Mouse (Mus musculus) frontal cortex, postnatal 10 days (tissue): ENCODE measurements at regions not wholly inside any gene's neighbourhood (a gene's known extent, or its start where the extent isn't known, plus 50 kb on each side); places are given as distances from the start of the nearest gene placed in this dataset.
"Not testable (repeated sequence)": the region's sequence is repeated elsewhere in the genome, so short reads cannot be mapped to it uniquely, and the experiment has no call there.

Experiments
- DNase-seq, 2 experiments: peaks; one replicate each; pipeline ENCODE4 v3.0.0; 2022; ENCODE audit warnings: low spot score in 2 of 2, mixed read lengths in 1 of 2

DNA sequence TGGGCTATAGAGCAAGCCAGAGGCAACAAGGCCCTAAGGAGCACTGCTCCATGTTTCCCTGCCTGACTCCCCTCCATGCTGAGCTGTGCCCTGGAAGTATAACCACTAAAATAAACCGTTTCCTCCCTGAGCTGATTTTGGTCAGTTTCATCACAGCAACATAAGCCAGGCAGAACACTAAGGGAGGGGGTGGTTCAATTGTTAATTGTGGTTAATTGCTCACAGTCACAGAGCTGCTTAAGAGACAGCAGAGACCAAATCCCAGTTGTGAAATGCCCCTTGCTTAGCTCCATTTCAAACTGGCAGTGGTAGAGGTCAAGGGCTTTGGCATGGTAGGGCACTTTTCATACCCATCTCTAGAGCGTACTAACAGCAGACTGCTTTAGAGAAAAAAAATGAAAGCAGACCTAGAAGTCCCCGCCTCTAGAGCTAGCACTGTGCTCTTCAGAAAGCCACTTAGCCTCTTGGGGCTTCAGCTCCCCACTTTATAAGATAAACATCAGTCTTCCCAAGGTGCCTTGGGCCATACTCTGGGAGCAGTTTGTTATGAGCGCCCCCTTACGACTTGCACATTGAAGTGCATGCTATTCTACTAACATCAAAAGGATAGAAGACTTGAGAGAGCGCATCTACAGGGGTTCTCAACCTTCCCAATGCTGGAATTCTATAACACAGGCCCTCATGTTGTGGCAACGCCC, 380.3 kb upstream of the Zfp703 start:
- no peak for DNase-seq

DNA sequence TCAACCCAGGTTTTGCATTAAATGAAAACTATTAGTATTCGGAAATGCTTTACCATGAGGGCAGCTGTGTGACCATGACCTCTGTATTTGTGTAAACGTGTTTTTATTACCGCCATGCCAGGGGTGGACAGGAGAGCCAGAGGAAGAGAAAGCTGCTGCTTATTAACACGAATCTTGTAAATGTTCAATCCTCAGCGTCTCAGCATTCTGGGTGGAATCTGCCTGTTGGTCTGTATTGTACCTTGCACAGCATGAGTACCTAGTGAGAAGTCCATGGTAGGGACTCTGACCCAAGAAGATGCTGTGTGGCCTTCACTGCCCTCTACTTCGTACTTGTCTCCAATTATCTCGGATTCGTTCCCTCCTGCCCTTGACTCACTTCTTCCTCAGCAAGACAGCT, 378.6 kb upstream of the Zfp703 start:
- DNase-seq: no peak

DNA sequence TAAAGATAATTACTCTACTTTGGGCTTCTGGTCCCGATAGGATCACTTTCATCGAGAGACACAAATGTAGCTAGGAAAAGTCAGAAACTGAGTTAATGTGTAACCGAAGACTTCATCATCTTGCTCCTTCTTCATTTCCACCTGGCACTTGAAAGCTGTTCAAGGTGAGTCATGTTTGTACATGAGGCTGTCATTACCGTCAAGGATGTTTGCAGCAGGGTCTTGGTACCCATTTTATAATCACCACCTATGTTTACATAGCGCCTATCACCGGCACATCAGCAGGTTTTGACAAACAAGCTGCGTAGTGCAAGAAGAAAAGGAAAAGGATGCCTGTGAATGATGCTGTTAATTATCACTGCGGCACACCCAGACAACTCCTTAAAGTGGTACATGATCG, 377.0 kb upstream of the Zfp703 start:
- no peak for DNase-seq

DNA sequence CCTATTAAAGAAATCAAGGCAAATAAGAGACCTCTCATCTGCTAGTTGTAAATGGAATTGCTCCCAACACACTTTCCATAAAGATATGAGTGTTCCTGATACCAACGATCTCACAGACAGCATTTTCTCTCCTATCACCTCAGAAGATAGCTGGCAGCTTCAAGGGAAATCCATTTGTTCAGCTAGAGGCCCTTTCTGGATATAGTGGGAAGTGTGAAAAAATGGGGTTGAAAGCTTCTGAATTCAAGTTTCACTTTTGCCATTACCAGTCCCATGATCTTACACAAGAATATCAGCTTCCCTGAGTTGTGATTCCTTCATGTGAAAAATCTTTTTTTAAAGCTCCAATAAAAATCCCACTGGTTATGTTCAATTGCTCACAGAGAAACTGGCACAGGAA, 369.1 kb upstream of the Zfp703 start:
- DNase-seq: no peak

DNA sequence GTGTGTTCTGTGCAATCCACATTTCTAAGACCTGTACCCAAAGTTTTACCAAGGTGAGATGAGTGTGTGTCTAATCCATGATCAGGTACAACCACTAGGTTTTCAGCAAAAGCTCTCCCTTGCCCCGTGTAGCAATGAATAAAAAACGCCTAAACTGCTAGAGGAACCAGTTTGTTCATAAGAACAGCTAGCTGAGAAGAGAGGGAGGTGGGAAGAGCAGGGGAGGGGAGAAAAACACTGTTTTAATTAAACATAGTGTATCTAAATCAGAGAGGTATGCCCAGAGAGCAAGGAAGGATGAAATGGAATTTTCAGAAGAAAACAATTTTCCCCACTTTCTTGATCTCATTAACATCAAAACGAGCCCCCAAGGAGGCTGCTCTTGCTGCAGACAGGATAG, 368.5 kb upstream of the Zfp703 start:
- DNase-seq: no peak

DNA sequence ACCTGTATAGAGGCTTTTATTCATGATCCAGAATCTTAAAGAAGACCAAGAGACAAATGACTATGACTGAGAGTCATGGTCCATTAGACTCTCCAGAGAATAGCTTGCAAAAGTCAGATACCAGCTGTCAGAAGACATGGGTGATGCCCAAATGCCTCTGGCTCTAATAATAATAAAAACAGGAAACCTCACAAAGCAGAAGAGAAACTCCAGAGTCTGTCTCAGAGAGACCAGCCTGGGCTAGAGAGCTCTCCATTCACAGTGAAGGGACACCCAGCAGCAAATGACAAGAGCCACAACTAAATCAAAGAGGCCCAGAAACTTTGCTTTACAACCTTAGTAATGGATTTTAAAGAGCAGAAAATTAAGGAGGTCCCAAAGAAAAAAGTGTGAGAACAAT, 365.0 kb upstream of the Zfp703 start:
- no peak for DNase-seq

DNA sequence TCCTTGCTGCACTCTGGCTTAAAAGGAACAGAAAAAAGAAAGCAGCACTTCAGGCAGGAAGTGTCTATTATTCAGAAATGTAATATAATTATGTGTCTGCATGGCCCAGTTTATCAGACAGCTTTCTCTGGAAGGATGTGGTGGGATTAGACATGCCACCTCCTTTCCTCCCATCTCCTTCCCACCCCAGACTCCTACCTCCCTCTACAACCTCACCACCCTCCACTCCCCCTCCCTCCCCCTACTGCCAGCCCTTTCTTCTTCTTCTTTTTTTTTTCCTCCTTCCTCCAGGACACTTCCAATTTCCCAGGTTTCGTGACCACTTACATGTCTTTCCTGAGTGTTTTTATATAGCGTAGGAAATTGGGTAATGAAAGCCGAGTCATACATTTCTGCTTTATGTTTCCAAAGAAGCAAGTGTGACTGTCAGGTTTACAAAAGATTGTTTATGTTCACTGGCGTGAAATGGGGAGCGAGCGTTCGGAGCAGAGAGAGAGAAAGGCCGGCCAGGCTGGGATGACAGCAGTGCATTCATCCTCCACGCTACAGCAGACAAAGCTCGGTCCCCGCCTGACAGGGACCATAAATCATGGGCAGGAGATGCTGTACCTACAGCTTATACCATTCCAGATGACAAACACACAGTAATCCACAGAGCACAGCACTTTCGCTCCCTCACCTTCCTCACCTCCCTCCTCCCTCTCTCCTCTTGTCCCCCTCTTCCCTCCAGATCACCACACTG, 354.6 kb upstream of the Zfp703 start:
- DNase-seq: no peak

DNA sequence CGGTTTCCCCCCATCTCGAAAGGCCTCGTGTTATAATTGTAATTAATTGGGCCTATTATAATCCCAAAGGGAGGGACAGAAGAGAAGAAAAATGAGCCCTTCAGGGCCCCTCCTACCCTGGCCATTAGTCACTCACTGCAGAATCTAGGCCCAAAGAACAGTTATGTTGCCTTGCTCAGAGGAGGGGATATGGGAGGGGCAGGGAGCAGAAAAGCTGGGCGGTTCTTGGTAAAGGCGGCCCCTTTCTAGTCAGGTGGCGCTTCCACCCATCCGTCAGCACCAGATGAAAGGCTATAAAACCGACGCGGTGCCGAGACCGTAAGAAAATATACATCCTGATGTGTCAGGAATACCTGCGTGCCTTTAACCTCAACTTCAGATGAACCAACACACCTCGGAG, 350.9 kb upstream of the Zfp703 start:
- DNase-seq: no peak

DNA sequence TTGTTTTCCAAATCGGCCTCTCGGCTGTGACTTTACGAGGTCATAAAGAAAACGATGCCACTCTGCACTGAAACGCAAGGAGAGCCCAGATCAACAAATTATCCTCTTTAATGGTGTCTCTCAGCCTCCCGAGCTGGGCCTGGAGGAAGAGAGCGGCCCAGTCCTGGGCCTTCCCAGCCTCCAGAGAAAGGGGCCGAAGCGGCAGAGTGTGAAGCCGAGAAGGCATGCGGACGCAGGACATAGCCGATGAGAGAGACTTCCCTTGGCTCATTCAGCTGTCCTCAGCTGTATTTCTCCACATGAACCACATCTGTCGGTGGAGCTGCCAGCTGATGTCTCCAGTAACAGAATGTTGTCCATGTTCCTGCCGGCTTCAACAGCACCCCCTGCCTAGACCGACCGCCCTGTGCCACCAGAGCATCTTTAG, 350.5 kb upstream of the Zfp703 start:
- no peak for DNase-seq

DNA sequence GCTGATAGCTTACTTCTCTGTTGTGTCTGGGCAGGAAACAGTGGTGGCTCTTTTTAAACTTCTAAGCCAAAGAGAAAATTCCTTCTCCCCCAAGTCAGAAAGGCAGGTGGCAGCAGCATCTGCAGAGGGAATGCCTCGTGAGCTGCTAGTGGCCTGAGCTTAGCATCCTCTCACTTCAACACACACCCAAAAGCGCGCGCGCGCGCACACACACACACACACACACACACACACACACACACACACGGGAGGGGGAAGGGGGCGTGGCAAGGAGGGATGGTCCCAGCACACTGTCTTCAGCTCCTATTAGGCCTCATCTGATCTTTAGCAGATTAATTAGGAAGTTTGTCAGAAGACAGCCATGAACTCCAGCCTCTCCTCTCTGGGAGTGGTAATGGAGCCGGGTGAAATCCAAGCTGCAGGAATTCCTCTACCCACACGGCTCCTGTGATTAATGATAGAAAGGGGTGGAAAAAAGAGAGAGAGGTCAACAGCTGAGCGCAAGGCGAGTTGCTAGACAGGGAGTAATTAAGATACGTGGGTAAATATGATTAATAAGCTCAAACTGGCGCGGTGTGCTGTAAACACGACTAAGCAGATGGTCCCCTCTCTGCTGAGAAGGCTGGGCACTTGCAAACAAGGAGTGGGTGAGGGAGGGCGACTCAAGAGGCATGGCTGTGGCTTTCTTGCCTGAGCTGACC, 349.8 kb upstream of the Zfp703 start:
- no peak for DNase-seq

DNA sequence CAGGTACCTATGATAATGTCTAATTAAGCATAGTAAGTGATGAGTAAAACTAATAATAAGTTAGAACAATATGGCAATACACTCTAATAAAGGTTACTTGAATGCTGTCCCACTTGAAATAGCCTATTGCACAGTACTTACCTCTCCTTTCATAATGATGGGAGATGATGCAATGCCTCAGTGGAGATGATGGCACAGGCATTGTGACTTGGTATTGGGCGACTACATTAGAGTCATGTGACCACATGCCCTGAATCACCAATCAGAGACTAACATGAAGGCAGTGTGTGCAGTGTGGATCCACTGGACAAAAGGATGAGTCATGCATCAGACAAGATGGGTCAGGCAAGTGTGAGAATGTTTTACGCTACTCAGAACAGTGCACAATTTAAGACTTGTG, 346.6 kb upstream of the Zfp703 start:
- DNase-seq: no peak

DNA sequence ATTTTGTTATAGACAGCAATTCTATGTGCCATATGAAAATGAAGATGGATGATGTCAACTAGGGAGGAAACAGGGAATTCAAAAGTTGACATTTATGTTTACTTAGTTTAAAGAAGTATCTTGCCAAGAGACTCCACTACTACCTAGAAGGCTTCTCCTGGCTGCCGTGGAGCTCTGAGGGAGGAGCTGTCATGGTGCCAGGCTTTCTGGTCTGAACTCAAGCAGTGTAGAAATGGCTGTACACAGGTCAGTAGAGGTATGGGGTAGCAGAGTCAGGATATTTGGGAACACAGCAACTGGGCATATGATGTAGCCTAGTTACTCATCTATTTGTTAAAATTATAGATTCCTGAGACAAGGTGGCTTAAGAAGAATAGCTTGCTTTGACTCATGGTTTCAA, 341.4 kb upstream of the Zfp703 start:
- DNase-seq: no peak

DNA sequence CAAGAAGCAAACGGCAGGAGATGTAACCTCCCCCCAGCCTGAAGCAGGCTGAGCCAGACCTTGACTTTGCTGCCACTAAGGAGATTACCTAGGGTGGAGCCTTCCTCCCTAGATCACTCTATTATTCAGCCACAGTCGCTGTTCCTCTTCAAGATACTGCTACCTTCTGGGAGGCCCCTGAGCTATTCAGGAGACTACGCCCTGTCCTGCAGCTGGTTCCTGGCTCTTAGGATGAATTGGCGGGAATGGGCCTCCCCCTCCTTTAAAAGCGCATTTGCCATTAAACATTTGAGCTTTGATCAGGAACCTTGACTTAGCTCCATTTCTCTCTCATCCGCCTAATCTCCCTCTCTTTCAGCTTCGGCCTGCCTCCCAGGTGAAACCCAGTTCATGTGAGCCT, 331.8 kb upstream of the Zfp703 start:
- DNase-seq: not testable (repeated sequence)

DNA sequence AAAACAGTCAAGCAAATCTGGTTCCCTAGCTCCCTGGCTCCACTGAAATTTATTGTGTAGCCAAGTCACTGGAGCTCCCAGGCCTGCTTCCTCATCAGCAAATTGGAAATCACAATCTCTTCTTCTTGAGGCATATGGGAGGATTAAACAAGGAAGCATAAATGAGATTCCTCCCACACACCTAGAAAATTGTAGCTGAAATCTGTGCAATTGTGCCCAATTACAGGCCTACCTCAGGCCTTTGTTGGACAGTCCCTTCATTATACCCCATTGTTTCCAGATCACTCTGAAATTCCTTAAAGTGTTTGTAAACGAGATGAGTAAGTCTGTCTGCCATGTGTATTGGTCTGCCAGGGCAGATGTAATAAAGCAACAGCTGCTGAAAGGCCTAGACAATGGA, 326.8 kb upstream of the Zfp703 start:
- no peak for DNase-seq

DNA sequence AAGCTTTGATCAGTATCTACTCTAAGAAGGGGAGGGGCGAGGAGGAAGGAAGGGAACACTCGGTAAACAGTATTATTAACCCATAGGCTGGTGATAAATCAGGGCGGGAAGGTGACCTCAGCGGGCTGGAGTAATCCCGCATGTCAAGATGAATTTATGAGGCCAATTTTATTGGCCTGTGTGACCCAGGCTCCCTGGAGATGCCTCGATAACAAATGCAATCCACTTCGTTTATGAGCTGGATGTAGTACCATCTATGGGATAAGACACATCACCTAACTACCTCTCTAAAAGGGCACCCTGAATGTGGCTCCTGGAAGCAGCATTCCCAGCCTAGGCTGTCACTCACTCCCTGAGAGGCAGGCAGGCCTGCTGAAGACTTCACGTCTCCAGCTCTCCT, 321.2 kb upstream of the Zfp703 start:
- DNase-seq: no peak

DNA sequence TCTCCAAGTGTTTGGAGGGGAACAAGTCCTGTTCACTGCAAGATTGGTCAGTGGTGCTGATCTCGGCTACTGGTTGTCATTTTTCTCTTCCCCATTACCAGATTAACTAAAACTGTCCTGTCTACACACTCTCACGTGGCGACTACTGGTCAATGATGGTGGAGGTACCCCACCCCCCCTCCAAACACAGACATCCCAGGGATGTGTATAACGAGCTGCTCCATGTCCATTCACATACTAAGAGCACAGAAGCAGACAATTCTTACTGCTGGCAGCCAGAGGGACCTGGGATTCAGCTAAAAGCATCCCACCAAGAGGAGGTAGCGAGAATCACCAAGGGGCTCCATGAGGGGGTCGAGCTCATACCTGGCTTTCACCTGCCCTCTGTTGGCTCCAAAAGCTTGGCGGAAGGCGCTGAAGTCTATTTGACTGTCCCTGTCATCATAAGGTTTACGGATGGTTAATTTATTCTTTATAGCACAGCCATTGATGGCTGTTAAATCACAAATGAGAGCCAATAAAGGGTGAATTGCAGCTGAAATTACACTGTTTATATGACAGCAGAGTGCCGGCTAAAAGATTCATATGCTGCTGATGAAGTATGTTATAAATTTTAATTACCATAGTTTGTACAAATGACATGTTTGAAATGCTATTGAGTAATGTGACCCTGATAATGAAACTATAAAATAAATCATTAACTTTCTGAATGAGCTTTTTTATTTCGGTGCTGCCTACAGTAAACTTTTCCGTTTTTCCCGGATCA, 320.6 kb upstream of the Zfp703 start:
- no peak for DNase-seq

DNA sequence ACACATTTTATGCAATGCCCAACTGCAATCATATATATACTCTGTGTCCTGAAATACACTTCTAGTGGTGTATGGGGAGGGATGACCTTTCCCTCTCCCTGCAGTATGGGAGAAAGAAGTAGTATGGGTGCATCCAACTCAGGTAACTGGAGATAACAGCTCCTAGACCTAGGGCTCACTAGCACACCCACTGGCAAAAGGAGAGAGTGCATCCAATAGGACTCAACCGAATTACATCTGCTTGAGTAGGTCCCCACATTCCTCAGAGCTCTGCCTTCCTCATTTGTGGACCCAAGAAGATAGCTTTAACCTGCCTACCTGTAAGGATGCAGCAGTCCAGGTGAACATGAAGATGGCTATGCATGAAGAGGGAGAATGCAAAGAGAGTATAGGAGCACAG, 317.7 kb upstream of the Zfp703 start:
- no peak for DNase-seq

DNA sequence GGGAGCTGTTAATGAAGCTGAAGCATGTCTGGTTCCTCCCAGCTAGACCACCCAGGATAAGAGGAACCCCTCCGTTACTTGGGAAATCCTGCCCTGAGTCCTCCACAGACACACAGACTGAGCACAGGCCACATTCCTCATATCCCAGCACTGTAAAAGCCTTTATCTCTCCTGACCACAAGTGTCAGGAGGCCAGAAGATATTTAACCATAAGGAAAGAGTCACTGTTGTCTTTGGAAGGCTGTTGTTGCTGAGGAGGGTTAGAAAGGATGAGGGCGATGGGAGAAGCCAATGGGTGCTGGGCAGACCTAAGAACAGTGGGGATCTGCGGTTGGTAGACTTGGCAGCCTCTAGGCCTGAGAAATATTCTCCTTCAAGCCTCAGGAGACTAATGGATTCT, 307.6 kb upstream of the Zfp703 start:
- DNase-seq: no peak

DNA sequence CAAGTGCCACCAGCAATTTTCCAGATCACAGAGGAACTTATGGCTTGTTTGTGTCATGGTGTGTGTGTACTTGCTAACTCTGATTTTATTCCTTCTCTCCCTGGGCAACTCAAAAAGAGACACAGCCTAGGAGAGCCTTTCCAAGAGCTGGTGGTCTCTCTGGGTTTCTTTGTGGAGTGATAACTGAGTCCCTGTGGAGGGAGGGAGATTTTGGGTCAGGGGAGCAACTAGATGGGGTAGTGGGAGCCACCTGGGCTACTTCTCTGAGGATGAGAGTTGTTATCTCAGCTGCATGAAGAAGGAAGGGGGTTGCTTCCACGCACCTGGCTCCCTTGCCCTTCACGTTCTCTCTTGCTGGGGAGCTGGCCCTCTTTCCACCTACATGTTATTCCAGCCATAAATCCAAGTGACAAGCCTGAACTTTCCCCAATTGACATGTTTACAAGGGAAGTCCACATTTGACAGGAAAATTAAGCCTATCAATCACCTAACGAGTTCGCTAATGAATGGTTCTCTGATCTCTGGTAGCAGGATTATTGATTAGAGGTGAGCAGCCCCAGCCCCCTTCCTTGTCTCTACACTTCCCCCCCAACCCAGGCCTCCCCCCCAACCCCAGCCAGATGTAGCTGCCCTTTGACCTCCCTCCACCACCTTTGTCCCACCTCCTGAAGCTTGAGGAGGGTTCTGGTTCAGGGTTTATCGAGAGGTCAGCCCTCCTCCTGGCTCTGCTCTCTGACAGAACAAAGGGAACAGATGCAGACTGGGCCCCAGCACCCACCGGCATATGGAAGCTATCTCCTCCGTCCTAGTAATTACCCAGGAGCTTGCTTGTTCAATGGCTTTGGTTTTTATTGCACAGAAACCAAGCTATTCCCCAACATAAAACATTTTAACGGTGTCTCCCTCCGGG, 304.4 kb upstream of the Zfp703 start:
- DNase-seq: no peak

DNA sequence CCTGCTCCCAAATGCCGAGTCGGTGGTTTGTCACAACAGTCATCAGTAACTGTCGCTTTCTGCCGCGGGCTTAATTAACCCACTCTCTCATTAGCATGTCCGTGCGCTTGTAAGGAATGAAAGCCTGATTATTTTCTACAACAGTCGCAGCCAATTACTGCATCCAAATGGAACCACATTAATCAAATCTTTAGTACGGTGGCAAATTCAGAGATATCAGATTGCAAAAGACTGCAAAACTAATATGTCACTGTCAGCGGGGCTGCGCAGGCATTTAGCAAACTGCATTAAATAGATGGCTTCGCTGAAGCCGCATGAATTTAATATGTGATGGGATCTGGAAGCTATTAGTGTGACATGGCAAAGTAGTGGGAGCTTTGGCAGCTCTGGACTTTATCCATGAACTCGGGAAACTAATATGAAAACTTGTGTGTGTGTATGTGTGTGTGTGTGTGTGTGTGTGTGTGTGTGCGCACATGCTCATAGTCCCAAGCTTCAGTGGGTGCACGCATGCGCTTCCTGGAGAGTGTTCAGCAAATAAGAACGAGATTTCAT, 299.5 kb upstream of the Zfp703 start:
- no peak for DNase-seq

DNA sequence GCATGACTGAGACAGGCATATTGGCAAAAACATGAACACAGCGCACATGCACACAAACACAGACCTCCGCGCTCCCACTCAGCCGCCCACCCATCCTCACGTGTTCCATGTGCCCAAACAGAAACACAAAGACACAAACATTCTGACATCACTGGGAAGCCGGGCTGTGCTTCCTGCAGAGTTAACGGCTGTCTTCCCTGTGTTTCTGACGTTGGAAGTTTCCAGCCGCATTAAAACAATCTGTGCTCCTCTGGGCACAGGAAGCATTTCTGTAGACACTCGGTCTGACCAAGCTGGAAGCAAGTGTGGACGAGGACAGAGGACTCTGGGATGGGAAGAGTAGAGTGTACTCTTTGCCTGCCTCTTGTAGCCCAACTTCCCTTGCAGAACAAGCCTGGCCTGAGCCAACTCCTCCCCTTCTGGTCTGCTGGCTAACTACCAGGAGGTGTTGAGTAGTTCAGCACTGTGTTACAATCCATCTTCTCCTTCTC, 296.2 kb upstream of the Zfp703 start:
- DNase-seq: peak in 1 of 2 experiments; percentile 16
